Mouse (Mus musculus) forelimb bud, embryonic 11.5 days (tissue): ENCODE measurements at regions not wholly inside any gene's neighbourhood (a gene's known extent, or its start where the extent isn't known, plus 50 kb on each side); places are given as distances from the start of the nearest gene placed in this dataset.

ENCODE experiments used
- DNase-seq: peaks from one replicate; pipeline ENCODE4 v3.0.0-alpha.2; 2012; ENCODE audit warnings: low read depth, low spot score

DNA sequence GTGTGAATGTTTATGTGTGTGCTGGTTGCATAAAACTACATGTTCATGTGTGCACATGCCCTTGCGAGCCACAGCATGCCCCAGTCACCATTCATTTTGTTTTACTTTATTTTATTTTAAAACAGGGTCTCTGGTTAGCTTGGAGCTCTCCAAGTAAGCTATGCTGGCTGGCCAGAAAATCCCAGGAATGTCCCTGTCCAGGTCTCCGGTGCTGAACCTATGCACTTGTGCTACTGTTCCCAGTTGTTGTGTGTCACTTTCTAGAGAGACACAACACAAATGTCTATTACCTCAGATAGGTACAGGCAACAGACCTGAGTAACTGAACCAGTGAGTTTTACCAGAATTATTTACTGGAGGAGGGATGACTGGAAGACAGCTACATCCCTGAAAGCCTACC lies 530.4 kb upstream of the Castor2 start:
- DNase-seq = peak; percentile 55

DNA sequence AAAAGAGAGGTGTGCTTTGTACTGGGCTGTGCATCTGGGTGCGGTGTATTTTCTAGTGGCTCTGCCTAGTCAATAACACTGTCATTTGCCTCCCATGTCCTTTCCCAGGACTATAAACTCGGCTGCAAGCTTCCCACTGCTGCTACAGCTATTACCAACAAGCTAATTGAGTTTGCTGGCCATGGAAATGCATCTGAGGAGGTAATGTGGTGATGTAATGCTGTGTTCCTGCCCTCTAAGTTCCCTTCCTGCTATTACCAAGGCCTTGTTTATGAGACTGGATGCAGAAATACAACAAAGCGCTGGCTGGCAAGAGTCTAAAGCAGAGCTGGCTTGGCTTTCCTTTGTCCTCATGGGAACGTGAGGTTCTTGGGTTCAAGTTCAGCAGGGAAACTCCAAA lies 533.0 kb upstream of the Castor2 start:
- DNase-seq = no peak

DNA sequence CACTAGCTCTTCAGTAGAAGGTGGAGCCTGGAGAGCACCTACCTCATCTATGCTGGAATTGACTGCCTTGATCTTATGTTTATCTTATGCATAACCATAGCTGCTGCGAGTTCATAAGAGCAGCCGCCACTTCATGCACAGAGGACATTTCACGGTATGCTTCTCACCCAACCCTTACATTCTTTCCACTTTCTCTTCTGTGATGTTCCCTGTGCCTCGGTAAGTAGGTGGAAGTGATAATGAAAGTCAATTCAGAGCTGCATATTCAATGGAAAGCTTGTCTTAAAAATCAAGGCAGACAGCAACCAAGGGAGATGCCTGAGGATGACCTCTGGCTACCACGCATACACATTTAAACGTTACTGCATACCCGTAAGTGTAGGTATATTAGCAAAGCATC lies 548.9 kb upstream of the Castor2 start:
- no peak for DNase-seq

DNA sequence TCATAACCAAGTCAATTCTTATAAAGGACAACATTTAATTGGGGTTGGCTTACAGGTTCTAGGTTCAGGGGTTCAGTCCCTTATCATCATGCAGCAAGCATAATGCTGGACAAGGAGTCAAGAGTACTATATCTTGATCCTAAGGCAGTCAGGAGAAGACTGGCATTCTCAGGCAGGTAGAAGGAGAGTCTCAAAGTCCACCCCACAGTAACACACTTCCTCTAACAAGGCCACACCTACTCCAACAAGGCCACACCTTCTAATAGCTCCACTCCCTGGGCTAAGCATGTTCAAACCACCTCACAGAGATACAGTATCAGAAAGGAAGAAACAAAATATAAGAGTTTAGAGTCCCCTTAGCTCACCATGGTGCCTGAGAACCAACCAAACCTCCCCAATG lies 557.3 kb upstream of the Castor2 start:
- no peak for DNase-seq

DNA sequence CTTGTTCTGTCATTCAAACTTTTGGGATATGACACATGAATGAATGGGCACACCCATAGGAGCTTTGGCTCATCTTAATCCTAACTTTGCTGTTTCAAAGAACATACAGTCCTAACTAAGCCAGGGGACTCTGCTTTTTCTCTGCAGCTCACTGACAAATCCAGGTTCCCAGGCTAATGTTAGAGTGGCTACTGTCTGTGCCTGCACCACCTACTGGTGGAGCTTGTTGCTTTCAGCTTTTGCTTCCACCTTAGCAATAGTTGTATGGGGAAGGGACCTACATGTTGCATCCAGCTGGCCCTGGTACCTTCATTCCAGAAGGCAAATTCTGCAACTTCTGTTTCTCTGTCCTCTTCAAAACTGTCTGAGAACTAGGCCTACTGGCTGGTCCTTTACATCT lies 566.8 kb upstream of the Castor2 start:
- no peak for DNase-seq

DNA sequence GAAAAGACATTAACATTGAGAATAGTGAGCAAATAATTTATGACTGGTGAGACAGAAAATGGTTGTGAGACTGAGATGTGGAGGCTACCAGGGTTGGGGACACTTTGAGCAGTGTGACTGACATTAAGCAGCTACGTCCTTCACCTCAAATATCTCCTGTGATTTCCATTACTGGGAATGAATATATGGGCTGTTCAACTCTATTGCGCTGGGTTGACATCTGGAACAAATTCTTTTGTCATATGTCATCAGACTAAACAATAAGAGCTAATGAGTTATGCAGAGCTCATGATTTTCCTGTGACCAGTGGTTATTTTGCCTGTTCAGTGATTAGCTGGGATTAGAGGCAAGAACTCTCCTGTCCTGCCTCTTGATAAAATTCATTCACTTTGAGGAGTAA lies 593.9 kb upstream of the Castor2 start:
- DNase-seq = peak; percentile 76

DNA sequence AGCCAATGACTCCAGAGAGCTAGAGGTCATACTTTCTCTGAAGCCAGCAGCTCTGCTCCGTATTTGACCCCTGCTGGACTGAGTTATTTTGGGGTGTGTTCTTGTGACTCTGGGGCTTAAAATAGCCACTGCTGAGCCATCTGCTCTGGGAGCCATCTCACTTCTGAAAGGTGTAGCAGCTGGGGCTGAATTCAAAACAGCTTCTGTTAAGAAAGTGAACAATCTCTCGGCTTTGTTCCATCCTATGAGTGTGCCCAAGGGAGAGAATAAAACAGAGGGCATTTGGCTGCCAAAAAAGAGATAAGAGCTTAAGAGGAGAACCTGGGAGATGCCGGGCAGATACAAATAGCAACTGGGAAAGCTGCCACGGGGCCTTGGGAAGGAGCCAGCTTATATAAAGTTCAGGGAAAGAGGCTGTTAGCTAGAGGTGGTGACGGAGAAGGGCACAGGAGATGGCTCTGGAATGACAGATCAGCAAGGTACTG lies 611.7 kb upstream of the Castor2 start:
- no peak for DNase-seq

DNA sequence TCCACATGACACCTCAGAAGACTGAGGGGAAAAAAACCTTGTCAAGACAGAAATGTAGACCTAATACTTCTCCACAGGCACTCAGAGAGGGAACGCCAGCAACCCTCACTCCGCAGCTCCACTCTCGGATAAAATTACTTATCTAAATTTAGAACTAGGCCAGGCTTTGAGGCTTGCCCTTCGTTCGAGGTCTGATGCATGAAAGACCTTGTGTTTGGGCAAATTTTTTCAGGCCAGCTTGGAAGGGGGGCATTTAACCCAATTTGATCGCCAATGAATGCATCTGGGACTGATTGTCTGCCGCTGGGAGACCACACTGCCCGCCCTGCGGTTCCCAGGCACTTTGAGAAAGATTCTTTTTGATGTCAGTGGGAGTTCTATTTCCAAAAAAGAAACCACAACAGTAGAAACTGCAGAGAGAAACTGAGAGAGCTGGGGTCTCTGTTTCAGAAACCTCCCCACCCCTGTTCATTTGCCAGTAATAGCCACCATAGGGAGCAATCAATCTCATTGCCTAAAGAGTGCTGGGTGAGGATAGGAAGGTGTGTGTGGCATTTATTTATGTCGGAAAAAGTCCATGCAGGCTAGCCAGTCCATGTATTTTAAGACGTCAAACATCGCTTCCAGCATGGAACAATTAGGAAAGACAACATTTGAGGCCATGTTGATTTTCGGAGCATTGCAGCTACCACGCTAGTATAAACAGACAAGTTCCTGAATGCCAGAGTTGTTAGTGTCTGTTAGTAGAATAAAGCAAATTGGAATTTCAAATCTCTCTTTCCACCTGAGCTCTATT lies 617.0 kb upstream of the Castor2 start:
- peak; percentile 62 for DNase-seq

DNA sequence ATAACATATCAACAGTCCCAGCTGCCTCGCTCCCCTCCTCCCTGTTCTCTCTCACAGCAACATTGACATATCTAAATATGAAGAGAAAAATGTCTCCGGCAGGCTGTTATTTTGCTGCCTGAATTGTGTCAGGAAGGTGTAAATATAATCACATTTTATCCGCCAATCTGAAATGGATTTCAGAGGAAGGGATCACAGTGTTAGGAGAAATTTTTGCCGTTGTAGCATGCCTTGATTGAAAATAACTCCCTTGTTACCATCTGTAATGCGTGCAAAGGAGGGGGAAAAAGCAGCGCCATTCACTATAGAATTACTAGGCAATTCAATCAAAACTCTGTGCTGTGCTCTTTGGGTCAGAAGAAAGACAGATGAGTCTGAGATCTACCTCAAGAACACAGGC lies 620.3 kb upstream of the Castor2 start:
- DNase-seq = no peak

DNA sequence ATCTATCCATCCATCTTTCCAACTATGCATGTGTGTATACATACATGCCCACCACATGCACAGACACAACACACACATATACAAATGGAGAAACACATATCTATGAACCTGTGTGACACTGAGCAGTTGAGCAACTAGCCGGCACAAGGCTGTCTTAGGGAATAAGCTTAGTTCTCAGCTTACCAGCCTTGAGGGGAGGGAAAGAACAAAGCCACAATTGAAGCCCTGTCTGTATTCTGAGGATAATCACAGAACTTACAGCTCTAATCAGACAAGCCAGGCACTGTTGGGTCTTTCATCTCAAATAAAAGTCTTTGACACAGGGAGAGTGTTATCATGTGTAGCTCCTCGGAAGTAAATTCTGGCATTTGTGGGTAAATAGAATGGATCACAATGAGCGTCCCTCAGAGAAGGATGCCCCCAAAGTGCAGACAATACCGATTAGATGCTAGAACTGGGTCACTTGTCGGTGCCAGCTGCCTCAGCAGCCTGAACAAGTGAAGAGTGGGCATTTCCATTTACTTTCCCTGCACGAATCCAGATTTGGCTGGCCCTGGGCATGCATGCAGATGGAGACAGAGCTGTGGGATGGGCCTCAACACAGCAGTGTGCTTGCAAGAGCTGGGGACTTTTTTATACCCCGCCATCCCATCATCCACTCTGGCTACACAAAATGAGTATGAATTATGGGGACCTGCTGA lies 646.0 kb upstream of the Castor2 start:
- no peak for DNase-seq

DNA sequence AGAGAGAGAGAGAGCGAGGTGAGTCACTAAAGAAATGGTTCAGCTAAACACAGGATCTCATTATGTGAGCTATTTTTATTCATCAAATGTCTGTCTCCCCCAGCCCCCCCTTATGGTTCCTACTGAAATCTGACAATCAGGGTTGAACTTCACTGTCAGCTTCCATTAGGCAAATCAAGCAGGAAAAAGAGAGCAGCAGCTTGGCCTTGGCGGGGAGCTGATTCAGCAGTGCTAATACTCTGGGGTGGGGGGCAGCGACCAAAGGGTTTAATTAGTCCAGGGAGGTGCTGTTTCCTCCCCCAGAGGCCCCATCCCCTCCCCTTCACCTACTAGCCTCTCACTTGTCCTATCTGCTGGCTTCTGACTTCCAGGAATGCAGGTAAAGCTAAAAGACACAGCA lies 649.6 kb upstream of the Castor2 start:
- no peak for DNase-seq

DNA sequence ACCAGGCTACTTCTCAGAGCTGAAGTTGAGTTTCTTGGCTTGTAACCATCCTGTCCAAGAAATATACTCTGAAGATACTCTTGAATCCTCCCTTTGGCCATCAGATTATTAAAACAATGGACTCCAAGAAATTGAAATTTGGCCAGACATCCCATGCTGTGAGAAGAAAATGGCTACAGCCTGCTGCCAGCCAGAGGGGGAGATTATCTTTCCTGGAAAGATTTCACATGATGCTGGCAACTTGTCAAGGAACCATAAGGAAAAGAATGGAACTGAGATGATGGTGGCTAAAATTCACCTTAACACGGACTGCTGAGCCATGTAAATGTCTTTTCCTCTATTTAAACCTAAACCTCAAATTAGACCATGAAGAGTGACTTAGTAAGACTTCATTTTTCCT lies 698.7 kb upstream of the Castor2 start:
- DNase-seq = no peak

DNA sequence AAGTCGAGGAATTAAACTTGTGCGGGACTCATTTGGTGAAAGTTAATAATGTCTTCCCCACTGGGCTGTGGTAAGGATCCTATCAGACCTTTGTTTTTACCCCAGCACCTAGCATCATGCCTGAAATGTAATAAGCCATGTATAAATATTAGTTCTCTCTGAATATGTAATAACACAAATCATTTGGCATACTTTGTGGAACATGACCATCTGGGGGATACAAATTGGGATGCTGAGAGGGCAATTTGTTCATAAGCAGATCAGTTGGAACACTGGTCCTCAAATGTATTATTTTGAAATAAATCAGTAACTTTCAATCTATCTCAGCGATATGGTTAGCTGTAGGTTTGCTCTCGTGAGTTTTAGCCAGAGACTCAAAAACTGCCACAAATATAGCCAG lies 709.6 kb upstream of the Castor2 start:
- no peak for DNase-seq

DNA sequence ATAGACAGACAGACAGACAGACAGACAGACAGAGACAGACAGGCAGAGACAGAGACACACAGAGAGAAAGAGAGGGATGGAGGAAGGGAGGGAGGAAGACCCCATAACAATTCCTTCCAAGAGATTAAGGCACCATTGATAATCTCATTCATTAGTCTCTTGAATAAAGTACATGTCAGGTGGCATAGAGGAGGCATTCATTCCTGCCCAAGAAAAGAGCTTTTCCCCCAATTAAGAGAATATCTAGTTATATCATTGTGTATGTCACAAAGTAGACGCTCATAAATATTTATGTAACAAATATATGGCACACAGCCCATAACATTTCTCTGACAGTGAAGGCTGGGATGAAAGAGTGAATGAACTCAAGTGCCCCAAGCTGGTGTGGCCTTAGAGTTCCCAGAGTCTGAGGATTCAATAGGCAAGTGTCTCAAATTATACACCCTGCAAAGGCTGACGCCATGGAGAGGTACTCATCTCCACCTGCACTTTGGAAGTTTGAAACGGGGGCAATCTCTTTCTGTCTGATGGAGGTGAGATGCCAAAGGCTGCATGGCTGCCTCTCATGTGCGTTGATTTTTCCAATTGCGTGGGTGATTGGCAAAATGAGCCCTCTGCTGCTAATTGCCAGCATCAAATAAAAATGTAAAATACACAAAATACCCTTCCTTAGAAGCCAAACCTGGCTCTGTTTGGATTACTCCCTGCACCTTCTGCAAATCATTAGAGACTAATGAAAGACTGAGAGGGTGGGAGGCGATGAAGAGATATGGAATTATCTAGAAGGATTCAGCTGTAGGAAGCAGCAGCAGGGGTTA lies 710.3 kb upstream of the Castor2 start:
- no peak for DNase-seq

DNA sequence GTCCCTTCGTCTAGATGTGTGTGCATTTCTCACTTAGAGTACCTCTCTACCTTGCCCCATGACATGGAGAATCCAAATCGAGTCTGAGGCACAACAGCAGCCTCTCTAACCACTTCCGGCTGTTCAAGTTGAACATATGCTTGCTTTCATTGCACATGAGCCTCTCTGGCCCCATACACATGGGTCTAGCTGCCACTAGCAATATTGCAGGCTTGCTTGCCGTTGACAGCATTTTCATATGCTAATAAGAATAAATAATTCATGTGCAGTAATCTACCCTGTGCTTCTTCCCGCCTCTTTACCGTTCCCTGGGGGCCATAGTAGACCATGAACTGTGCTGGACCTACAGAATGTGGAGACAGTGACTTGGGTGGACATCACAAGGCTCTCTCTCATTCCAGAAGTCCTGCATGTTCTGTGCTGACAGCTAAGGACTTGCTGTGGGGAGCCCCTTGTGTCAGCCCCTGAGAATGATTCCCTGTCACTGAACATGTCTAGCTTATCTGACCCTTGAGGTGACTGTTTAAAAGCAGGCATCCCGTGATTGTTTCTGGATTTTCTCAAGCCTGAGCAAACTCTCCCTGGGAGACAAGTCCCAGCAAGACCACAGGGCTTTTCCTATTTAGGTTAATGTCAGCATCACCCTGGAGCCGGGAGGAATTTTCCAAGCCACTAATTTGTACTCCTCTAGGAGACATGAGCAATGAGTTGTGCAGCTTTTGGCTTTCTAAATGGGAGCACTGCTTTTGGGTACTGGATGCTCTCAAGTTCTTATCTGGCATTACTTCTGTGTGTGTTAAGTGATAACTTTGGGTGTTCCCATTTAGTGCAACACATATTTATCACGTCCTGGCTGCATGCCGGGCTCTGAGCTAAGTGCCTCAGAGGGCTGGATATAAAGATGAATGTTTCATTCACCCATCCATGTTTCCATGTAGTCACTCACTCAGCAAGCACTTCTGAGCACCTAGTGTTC lies 713.8 kb upstream of the Castor2 start:
- peak; percentile 7 for DNase-seq

DNA sequence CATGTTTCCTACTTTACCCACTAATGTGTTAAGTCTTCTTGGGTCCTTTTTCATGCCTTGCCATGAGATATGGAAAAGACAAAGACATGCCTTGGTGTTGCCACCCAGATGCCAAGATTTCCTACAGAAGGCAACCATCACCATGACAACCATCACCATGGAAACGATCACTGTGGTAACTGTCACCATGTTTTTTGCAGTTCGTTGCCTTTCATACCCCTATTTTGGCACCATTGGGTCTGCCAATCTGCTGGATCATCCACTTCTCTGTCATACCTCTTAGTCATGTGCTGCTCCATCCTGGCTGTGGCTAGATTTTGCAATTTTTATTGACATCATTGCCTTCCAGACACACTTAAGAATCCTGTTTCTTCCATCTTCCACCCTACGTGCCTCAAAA lies 733.7 kb upstream of the Castor2 start:
- DNase-seq = no peak

DNA sequence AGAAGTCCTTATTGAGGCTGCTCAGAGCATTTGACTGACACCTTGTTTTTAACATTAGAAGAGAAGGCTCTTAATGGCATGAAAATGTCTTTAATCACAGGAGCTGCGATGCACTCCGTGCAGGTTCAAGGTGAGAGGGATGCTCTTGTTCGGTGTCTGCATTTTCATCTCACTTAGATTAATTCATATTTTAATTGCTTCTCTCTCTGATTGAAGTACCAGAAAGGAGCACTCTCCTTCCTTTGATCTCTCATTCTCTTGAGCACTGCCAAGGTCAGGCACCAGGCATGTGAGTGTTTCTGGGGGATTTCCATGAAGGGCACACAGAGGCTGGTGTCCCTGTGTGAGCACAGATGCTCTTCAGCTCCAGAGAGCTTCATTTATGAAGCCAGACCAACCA lies 752.0 kb upstream of the Castor2 start:
- DNase-seq = no peak

DNA sequence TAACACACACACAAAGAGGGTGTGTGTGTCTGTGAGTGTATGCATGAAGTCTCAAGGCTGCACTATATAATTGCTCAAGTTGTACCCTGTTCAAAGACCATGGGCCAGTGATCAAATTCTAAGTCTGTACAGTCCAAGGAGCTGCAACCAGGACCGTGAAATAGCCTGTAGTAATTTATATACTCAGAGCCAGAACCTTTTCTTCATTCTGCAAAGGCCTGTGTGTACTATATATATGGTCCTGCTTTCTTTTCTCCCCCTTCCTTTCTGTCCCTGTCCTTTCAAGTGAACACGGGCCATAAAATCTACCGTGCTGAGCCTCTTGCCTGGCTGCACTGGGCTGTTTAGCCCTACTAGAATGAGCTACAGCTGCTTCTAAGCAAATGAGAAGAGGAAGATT lies 757.5 kb upstream of the Castor2 start:
- DNase-seq = no peak

DNA sequence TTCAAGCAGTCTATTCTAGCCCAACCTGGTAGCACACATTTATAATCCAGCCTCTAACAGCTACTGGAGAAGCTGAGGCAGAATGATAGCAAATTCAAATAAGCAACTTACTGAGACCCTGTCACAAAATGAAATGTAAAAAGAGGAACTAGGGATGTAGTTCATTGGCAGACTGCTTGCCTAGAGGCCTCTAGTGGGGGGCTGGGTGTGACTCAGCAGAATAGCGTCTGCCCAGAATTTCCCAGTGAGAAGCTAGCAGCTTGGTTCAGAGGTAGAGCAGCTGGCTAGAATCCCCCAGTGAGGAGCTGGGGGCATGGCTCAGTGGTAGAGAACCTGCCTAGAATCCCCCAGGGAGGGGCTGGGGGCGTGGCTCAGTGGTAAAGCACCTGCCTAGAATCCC lies 777.5 kb upstream of the Auts2 start:
- DNase-seq = no peak

DNA sequence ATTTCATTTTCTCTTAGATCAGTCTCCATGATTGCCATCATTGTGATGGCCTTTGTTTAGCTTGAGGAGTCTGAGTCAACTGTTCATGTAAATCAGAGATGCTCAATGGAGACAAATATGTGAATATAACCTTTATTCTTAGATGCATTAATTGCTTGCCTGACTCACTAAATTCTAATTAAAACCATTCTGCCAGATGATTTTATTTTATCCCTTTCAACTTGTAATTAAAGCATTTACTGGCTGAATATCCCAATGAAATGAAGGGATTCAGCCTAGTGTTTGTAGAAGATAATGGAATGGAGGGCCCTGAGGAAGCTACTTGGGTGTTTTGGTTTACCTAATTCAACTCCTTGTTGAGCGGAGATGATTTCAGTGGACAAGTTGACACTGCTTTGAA lies 777.1 kb upstream of the Auts2 start:
- no peak for DNase-seq

DNA sequence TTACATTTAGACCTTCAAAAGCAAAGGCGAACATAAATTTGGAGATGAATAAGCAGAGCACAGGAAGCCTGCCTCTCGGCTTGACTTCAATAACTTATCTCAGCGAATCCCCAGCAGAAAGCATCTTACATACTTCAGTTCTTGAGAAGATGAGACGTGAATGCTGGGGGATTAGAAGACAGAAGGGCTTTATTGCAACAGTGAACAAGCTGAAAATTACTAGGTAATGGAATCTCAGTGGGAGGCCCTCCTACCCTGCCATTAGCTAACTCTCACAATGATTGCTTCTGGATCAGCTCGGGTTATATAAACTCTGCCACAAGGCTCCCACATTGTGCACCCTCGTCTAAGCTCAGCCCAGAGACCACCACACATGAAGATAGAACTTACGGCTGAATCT lies 770.9 kb upstream of the Auts2 start:
- no peak for DNase-seq
